Mouse (Mus musculus) intestine, postnatal 0 days (tissue): ENCODE data around the gene Haghl. TPM values are rescaled to one million over a fixed set of nuclear protein-coding genes. Genes with fewer than 3 reads are reported as not detected.

Experiments
- ATAC-seq: fragments of 200-750 bp; cut with Nextera tagmentation; 2 replicates; pipeline ENCODE4 v1.8.0; 2017; ENCODE audit warnings: mild to moderate bottlenecking, moderate TSS enrichment, moderate library complexity
- H3K27ac ChIP-seq: fragments of 300-500 bp; sonication (generic); 2 replicates; pipeline ENCODE4 v1.5.1; 2014; ENCODE audit warnings: mild to moderate bottlenecking, low read depth, low read length, moderate library complexity
- H3K27me3 ChIP-seq: fragments of 300-500 bp; sonication (generic); replicated peaks from 2 replicates; pipeline ENCODE4 v1.6.1; 2014; ENCODE audit warnings: low read length, mixed read lengths; ENCODE audit not compliant: control insufficient read depth, insufficient read depth
- H3K36me3 ChIP-seq: fragments of 300-500 bp; sonication (generic); 2 replicates; pipeline ENCODE4 v1.6.1; 2014; ENCODE audit warnings: mild to moderate bottlenecking, moderate library complexity; ENCODE audit not compliant: control insufficient read depth, insufficient read depth
- H3K4me1 ChIP-seq: fragments of 300-500 bp; sonication (generic); replicated peaks from 2 replicates; pipeline ENCODE4 v1.6.1; 2014; ENCODE audit warnings: antibody characterized with exemption, low read length, mixed read lengths; ENCODE audit not compliant: control insufficient read depth, insufficient read depth
- H3K4me2 ChIP-seq: fragments of 300-500 bp; sonication (generic); replicated peaks from 2 replicates; pipeline ENCODE4 v1.6.1; 2014; ENCODE audit warnings: low read depth, mild to moderate bottlenecking, moderate library complexity
- H3K4me3 ChIP-seq: fragments of 300-500 bp; sonication (generic); 2 replicates; pipeline ENCODE4 v1.5.1; 2014; ENCODE audit warnings: low read depth, low read length
- H3K9ac ChIP-seq: fragments of 300-500 bp; sonication (generic); 2 replicates; pipeline ENCODE4 v1.6.1; 2014; ENCODE audit warnings: mild to moderate bottlenecking, low read depth, low read length
- H3K9me3 ChIP-seq: fragments of 300-500 bp; sonication (generic); 2 replicates; pipeline ENCODE4 v1.6.1; 2016; ENCODE audit warnings: mixed run types; ENCODE audit not compliant: control insufficient read depth
- CTCF ChIP-seq: sonication (generic); IDR thresholded peaks from 2 replicates; pipeline ENCODE4 v1.5.1; 2016; ENCODE audit warnings: low read depth, mild to moderate bottlenecking, control low read depth, antibody characterized with exemption, moderate library complexity
- WGBS: fragments of 180-500 bp; shearing (Covaris S2); extraction: QIAGEN DNeasy Blood & Tissue Kit; methylation state at CpG from one replicate; pipeline ENCODE4 v1.1.7; 2014; 5-methylcytosine and 5-hydroxymethylcytosine counted together
- polyA plus RNA-seq: library from polyadenylated mRNA; unstranded; fragments of >200 nt; fragmentation: Nextera tagmentation; extraction: Ambion mirVana; gene quantifications from 2 replicates; pipeline ENCODE4 v1.2.1, GENCODE M21; 2015

Gene Haghl
- polyA plus RNA-seq, 1 experiment from 2014 or later, result 28.2 TPM

GRCm38 (mm10) chr17:25831451-25832281, 46.2 kb upstream of the Haghl start:
- peaks cover 11% of the 10 kb centered on the region; the same call in 1 of the 2 replicates for H3K4me1 ChIP-seq
- no peaks in the 10 kb centered on the region for H3K27me3 ChIP-seq
- 32% methylated on average over 21 of the region's 21 CpGs for WGBS

DNA sequence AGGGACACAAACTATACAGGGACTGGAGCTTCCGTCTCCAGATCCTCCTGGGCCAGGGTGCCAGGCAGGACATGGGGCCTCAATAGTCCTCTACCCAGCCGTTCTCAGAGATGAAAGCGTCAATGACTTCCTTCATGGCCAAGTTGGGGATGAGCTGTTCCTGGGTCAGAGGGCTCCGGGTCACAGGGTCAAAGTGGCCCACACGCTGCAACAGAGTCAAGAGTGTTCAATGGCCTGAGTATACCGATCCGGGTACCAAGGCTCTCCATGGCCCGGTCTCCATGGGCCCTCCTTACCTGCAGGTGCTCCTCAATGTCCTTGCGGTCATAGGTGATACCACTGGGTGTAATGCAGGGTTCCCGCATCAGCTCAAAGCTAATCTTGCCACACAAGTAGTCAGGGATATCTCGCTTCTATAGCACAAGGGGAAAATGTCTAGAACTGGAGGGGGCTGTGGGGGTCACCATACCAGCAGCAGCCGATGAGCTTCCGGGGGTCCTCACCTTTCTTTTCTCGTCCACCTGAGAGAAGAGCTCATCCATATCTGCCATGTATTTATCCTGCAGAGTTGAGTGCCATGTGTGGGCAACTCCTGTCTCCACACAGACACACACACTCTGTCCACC, 45.4 kb upstream of the Haghl start:
- ATAC-seq, result no peak
- 81% methylated on average over 14 of the region's 14 CpGs for WGBS
- Histone ChIP-seq H3K4me1 (peaks cover 9% of the 10 kb centered on the region; the same call in 1 of the 2 replicates), H3K4me2 (peak overlapping the region; percentile 93), H3K9me3 (no peaks in the 10 kb centered on the region), H3K27me3 (no peaks in the 10 kb centered on the region), H3K27ac (peak overlapping the region; percentile 50; the same call in 1 of the 2 replicates), H3K36me3 (peaks cover 43% of the 10 kb centered on the region), H3K4me3 (no peak overlapping the region), H3K9ac (no peak overlapping the region)
- no peak for TF ChIP-seq CTCF

More at GRCm38 (mm10) chr17:25831451-25832281, 46.2 kb upstream of the Haghl start:
- no peaks in the 10 kb centered on the region for H3K9me3 ChIP-seq
- ATAC-seq, result no peak
- peak overlapping the region; percentile 76 for H3K4me3 ChIP-seq
- H3K4me2 ChIP-seq, result peak overlapping the region; percentile 93
- no peak for TF ChIP-seq CTCF
- peak overlapping the region; percentile 98 for H3K27ac ChIP-seq
- H3K9ac ChIP-seq, result peak overlapping the region; percentile 78
- H3K36me3 ChIP-seq, result peaks cover 37% of the 10 kb centered on the region

DNA sequence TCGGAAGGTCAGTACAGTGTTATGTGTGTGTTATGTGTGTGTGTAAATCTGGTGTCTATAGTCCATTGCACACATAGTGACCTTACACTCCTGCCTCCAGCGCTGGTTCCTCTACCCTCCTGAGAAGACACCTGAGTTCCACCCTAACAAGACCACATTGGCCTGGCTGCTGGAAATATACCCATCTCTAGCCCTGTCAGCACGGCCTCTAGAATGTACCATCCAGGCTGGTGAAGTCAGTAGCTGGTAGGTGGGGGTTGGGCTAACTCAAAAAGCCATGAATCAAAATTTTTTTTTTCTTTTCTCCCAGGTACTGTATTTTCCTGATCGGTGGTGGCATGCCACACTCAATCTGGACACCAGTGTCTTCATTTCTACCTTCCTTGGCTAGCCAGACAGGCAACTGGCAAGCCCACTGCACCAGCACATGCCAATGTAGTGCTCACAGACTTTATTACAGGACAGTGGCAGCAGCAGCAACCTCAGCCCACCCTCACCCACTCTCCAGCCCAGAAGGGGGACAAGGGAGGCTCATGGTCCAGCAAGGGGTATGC, 44.8 kb upstream of the Haghl start:
- no peaks in the 10 kb centered on the region for H3K27me3 ChIP-seq
- ATAC-seq, result no peak
- 71% methylated on average over 4 of the region's 4 CpGs for WGBS
- peak overlapping the region; percentile 86 for H3K4me2 ChIP-seq
- no peaks in the 10 kb centered on the region for H3K9me3 ChIP-seq
- H3K4me1 ChIP-seq, result peaks cover 9% of the 10 kb centered on the region; the same call in 1 of the 2 replicates
- H3K36me3 ChIP-seq, result peaks cover 37% of the 10 kb centered on the region
- no peak for TF ChIP-seq CTCF
- no peak overlapping the region for H3K9ac ChIP-seq
- no peak overlapping the region for H3K4me3 ChIP-seq
- no peak overlapping the region for H3K27ac ChIP-seq

GRCm38 (mm10) chr17:25829558-25830017, 44.1 kb upstream of the Haghl start:
- Histone ChIP-seq H3K4me1 (peaks cover 12% of the 10 kb centered on the region), H3K4me2 (peak overlapping the region; percentile 86), H3K9me3 (no peaks in the 10 kb centered on the region), H3K9ac (peak overlapping the region; percentile 41), H3K27ac (peak overlapping the region; percentile 69), H3K36me3 (peaks cover 32% of the 10 kb centered on the region), H3K4me3 (peak overlapping the region; percentile 52), H3K27me3 (no peaks in the 10 kb centered on the region)
- 21% methylated on average over 8 of the region's 8 CpGs for WGBS
- no peak for ATAC-seq
- TF ChIP-seq CTCF, result no peak

GRCm38 (mm10) chr17:25828712-25829557, 43.5 kb upstream of the Haghl start, which contains the start of gene Jmjd8:
Gene Jmjd8, plus strand, starts transcription at chr17:25828867.
- Histone ChIP-seq H3K36me3 (peaks cover 32% of the 10 kb centered on the region), H3K4me2 (peak within 1 kb of the TSS; percentile 86), H3K4me3 (peak within 1 kb of the TSS; percentile 52), H3K27ac (peak within 1 kb of the TSS; percentile 69), H3K4me1 (peaks cover 18% of the 10 kb centered on the region), H3K9ac (peak within 1 kb of the TSS; percentile 41), H3K27me3 (no peaks in the 10 kb centered on the region), H3K9me3 (no peaks in the 10 kb centered on the region)
- peak; percentile 41 for ATAC-seq
- TF ChIP-seq CTCF, result peak; percentile 70
- under 1% methylated on average over 32 of the region's 32 CpGs for WGBS
